Comparison of ENCODE assay signal across 8 mouse cellular contexts in the genomic region with DNA sequence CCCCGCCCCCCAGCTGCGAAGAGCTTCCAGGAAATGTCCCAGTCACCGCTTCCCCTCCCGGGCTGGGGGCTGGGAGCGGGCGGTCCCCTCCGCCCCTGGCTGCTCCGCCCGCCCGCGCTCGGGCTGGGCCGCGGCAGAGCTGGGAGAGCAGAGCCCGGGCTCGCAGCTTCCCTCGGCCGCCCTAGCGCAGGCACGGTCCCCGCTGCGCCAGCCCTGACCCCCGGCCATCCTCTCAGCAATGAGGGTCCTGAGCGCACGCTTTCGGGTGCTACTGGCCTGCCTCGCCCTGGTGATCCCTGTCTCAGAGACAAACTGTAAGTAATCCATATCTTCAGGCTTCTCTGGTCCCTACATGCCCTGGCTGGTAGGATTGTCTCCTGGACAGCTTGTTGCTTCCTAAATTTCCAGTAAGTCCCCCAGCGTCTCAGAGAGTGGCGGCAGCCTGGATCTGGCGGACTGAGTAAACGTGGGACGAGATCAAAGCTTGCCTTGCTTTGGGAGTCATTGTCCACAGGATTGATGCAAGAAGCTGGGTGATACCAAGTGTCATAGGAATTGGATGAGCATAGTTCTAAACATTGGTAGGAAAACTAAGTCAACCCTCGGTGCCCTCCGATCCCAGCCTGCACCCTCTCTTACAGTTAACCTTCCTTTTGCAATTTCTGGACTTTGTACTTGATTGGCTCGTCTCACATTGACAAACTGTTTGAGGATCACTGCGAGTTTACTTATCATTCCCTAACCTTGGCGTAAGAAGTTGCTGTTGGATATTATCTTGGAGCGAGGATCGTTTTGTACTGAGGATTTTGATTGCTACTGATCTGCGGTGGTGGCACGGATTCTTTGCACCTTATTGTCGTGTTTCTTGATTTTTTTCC. TPM values are rescaled to one million over a fixed set of nuclear protein-coding genes. Genes with fewer than 3 reads are reported as not detected.
DNase-seq lines count a peak whose midpoint lies in the region; ATAC-seq lines count a peak whose summit lies in the region.

A gene (plus strand): TSS at position 117 of the 878 bp plus-strand sequence.

- H3K4me2 ChIP-seq in forebrain, embryonic 15.5 days (replicated peaks), result peak within 1 kb of the TSS; percentile 70
- H3K4me2 ChIP-seq in lung, embryonic 16.5 days (ENCODE audit: low read depth, low read length), result peak within 1 kb of the TSS; percentile 69

- intact Hi-C loops in heart, postnatal 25 days (cut with DNase I), result loop anchor here (10.0 kb wide), 1 partner anchor 1920 kb away; a partner anchor contains a TSS

- no peaks in the 10 kb centered on the region for H3K9me3 ChIP-seq in forebrain, embryonic 15.5 days
- H3K9me3 ChIP-seq in lung, embryonic 16.5 days (ENCODE audit: control insufficient read depth, low read length), result no peaks in the 10 kb centered on the region

- H3K36me3 ChIP-seq in forebrain, embryonic 15.5 days, result no peaks in the 10 kb centered on the region
- H3K36me3 ChIP-seq in lung, embryonic 16.5 days (ENCODE audit: control insufficient read depth, insufficient read depth, low read length), result no peaks in the 10 kb centered on the region

- H3K4me1 ChIP-seq in forebrain, embryonic 15.5 days, result peaks cover 4% of the 10 kb centered on the region; the same call in 1 of the 2 replicates
- peaks cover 5% of the 10 kb centered on the region; the same call in 1 of the 2 replicates for H3K4me1 ChIP-seq in lung, embryonic 16.5 days (replicated peaks; ENCODE audit: control insufficient read depth, insufficient read depth, low read length)

- peak within 1 kb of the TSS; percentile 49 for H3K4me3 ChIP-seq in forebrain, embryonic 15.5 days
- H3K4me3 ChIP-seq in lung, embryonic 16.5 days (ENCODE audit: low read length), result peak within 1 kb of the TSS; percentile 63

- H3K9ac ChIP-seq in forebrain, embryonic 15.5 days (replicated peaks), result peak within 1 kb of the TSS; percentile 60
- peak within 1 kb of the TSS; percentile 85 for H3K9ac ChIP-seq in lung, embryonic 16.5 days (ENCODE audit: low read length)

- peak; percentile 18 to 40 for DNase-seq in adrenal gland, postnatal 4 days (ENCODE audit: low spot score in 2 of 2)
- DNase-seq in heart, postnatal 25 days (ENCODE audit: low spot score), result peak; percentile 66
- DNase-seq in layer of hippocampus, adult 18-20 months (ENCODE audit: low spot score in 2 of 2), result peak; percentile 9 to 34
- peak; percentile 54 for DNase-seq in ovary, adult 18-20 months (ENCODE audit: low spot score)
- DNase-seq in thymus, postnatal 25 days, result peak; percentile 30

- WGBS in forebrain, embryonic 15.5 days, result 5% methylated on average over 41 of the region's 42 CpGs
- 2% methylated on average over 27 of the region's 42 CpGs for WGBS in lung, embryonic 16.5 days

- H3K27ac ChIP-seq in forebrain, embryonic 15.5 days (replicated peaks), result no peak within 1 kb of the TSS
- peak within 1 kb of the TSS; percentile 88 for H3K27ac ChIP-seq in lung, embryonic 16.5 days (ENCODE audit: low read length)

- peak; percentile 70 for ATAC-seq in CD4-positive, CD25-positive, alpha-beta regulatory T cell, adult 4 months
- ATAC-seq in forebrain, embryonic 15.5 days (replicated peaks), result peak; percentile 94
- peak; percentile 98 for ATAC-seq in lung, embryonic 16.5 days (ENCODE audit: low read depth)

- no peaks in the 10 kb centered on the region for H3K27me3 ChIP-seq in forebrain, embryonic 15.5 days
- H3K27me3 ChIP-seq in lung, embryonic 16.5 days (ENCODE audit: control insufficient read depth, insufficient read depth, low read depth, low read length), result no peaks in the 10 kb centered on the region

RNA-seq across cellular contexts. Expression of the gene that starts here (rescaled TPM):
- 10 to 100 TPM; 14.6 to 15.2 TPM for polyA plus RNA-seq in CD4-positive, CD25-positive, alpha-beta regulatory T cell, adult 4 months (2017; shearing (Covaris generic))
- total RNA-seq in adrenal gland, postnatal 4 days (2021), result 10 to 100 TPM; 52.2 to 53.0 TPM
- 7.3 and 8.5 TPM in 2 replicates for polyA plus RNA-seq in forebrain, embryonic 15.5 days (2015; fragmentation: Nextera tagmentation; extraction: Ambion mirVana)
- 10 to 100 TPM; 15.6 to 19.1 TPM for total RNA-seq in heart, postnatal 25 days (2021)
- 1 to 10 TPM; 8.9 to 10.0 TPM for total RNA-seq in layer of hippocampus, adult 18-20 months (2021)
- 74.4 and 79.7 TPM in 2 replicates for polyA plus RNA-seq in lung, embryonic 16.5 days (2015; fragmentation: Nextera tagmentation; extraction: Ambion mirVana)
